Mouse (Mus musculus): Measurements from ENCODE around the gene Zkscan4.

Zkscan4 gene

DNA sequence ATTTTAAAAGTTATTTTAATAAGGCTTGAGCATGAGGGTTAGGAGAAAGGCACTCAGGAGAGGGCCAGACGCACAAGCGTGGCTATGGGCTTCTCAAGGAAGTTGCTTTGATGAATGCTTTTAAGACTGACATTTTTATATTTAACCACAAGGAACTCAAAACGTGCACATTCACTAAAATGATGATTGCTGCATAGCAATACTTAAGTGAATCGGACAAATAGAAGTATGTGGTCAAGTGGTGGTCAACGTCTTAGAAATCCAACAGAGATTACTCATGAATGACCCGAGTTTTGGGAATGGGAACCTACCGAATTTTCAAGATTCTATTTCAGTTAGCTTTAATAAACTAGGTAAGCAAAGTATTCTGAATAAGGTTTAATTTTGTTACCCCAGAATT lies 51.4 kb downstream of the Zkscan4 start:
- no peak for DNase-seq

DNA sequence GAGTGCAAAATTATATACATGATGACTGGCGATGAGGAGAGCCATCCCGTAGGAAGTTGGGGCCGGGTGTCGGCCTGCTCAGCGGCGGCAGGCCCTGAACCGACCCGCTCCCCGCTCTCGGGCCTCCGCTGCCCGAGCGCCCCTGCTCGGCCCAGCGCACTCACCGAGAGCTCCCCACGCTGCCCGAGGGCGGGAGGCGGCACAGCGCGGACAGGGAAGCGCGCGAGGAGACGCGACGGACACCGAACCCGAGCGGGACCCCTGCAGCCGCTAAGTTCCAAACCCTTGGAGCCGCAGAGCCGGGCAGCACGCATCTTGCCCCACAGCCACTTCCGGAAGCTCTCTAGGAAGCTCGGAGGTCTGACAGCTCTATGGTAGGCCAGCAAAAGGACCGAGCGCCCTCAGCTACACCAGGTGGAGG lies 52.1 kb downstream of the Zkscan4 start, which contains the start of gene Zkscan8:
Zkscan8 (minus strand) TSS at position 340 of the 421 bp plus-strand sequence.
- peak; percentile 86 to 91 for DNase-seq

All from kidney, adult 8-10 months (tissue).